Mouse (Mus musculus): ENCODE measurements at regions not wholly inside any gene's neighbourhood (a gene's known extent, or its start where the extent isn't known, plus 50 kb on each side); places are given as distances from the start of the nearest gene placed in this dataset.

DNA sequence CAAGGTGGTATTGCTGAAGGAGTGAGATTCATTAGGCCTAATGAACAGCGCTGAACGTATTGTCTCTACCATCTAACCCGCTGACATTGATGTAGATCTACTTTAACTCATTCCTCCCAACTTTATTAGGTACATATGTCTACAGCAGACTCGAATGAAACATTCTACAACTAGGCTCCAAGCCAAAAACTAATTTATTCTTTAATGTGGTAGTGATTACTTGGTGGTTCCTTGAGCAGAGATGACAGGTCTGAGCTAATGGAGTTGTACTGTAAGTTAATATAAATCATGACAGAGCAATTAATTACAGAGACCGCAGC lies 271.2 kb downstream of the Etnk1 start:
- ATAC-seq (ENCODE audit: insufficient read depth, low read depth) (no peak), DNase-seq (ENCODE audit: low spot score) (no peak)
- Histone ChIP-seq H3K36me3 (replicated peaks; ENCODE audit: control insufficient read depth, insufficient read depth, low read length) (no peaks in the 10 kb centered on the region), H3K4me2 (ENCODE audit: low read depth, low read length) (no peak overlapping the region), H3K4me3 (ENCODE audit: low read depth, low read length) (no peak overlapping the region), H3K27ac (ENCODE audit: low read depth) (no peak overlapping the region), H3K4me1 (ENCODE audit: control insufficient read depth, insufficient read depth) (no peaks in the 10 kb centered on the region), H3K27me3 (ENCODE audit: control insufficient read depth, insufficient read depth, low read length) (no peaks in the 10 kb centered on the region), H3K9ac (replicated peaks; ENCODE audit: low read depth, low read length) (no peak overlapping the region), H3K9me3 (replicated peaks; ENCODE audit: control insufficient read depth, low read length) (no peaks in the 10 kb centered on the region)
- no peak for TF ChIP-seq CTCF (IDR thresholded peaks at IDR 0.05; ENCODE audit: low read depth)
- TF ChIP-seq EP300 (IDR thresholded peaks at IDR 0.05; ENCODE audit: low read depth): no peak
- 80% methylated on average over 5 of the region's 5 CpGs for WGBS

DNA sequence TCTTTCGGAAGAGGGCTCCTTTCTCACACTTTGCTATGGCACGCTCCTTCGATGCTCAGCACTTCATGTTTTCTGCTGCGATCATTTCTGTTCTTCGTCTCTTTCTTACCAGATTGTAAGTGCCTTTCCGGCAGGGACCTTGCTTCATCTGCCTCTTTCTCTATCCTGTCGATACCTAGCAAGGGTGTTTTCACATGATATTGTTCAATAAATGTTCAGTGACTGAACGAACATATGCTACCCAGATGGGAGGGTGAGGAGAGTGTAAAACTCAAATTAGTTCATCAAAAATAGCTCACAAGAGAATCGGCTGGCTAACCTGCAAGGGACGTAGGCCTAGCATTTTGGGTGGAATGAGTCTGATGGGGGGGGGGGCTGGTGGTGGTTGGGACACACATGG lies 272.5 kb downstream of the Etnk1 start:
- Histone ChIP-seq H3K27me3 (ENCODE audit: control insufficient read depth, insufficient read depth, low read length) (no peaks in the 10 kb centered on the region), H3K4me2 (ENCODE audit: low read depth, low read length) (no peak overlapping the region), H3K9ac (replicated peaks; ENCODE audit: low read depth, low read length) (no peak overlapping the region), H3K4me1 (ENCODE audit: control insufficient read depth, insufficient read depth) (no peaks in the 10 kb centered on the region), H3K9me3 (replicated peaks; ENCODE audit: control insufficient read depth, low read length) (no peaks in the 10 kb centered on the region), H3K4me3 (ENCODE audit: low read depth, low read length) (no peak overlapping the region), H3K27ac (ENCODE audit: low read depth) (no peak overlapping the region), H3K36me3 (replicated peaks; ENCODE audit: control insufficient read depth, insufficient read depth, low read length) (no peaks in the 10 kb centered on the region)
- DNase-seq (ENCODE audit: low spot score): no peak
- 85% methylated on average over 10 of the region's 10 CpGs for WGBS
- no peak for TF ChIP-seq CTCF (IDR thresholded peaks at IDR 0.05; ENCODE audit: low read depth)
- TF ChIP-seq EP300 (IDR thresholded peaks at IDR 0.05; ENCODE audit: low read depth): no peak
- no peak for ATAC-seq (ENCODE audit: insufficient read depth, low read depth)

DNA sequence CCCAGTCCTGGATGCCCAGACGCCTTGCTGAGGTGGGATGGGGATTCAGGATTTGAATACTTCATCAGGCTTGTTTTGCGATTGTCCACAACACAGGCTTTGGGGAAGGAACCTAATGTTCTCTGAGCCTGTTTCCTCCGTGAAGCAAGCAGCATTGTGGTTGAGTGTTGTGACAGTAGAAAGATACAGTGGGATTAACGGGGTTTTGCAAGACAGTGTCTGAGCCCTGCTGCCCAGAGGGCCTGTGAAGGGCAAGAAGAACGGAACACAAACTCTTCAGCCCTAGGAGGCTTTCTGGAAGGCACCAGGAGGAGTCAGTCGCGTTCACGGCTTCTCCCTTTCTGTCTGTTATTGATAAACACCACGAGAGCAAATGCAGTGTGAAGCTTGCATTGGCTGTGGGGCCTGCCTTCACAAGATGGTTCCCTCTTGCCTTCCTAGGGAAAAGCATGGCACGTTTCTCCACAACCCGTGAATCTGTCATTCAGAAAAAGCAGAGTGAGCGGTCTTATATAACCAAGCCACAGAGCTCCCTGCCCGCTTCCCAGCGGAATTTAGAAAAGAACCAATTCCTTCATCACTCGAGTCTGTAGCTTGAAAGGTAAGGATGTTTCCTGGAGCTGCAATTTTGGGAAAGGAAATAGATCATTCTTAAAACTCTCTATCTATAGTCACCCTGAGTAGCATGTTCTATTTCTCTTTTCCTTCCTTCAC lies 273.4 kb downstream of the Etnk1 start:
- no peak overlapping the region for H3K4me3 ChIP-seq (ENCODE audit: low read depth, low read length)
- no peaks in the 10 kb centered on the region for H3K36me3 ChIP-seq (replicated peaks; ENCODE audit: control insufficient read depth, insufficient read depth, low read length)
- no peak overlapping the region for H3K9ac ChIP-seq (replicated peaks; ENCODE audit: low read depth, low read length)
- H3K9me3 ChIP-seq (replicated peaks; ENCODE audit: control insufficient read depth, low read length): no peaks in the 10 kb centered on the region
- no peak for ATAC-seq (ENCODE audit: insufficient read depth, low read depth)
- no peak for TF ChIP-seq CTCF (IDR thresholded peaks at IDR 0.05; ENCODE audit: low read depth)
- TF ChIP-seq EP300 (IDR thresholded peaks at IDR 0.05; ENCODE audit: low read depth): no peak
- no peaks in the 10 kb centered on the region for H3K4me1 ChIP-seq (ENCODE audit: control insufficient read depth, insufficient read depth)
- H3K4me2 ChIP-seq (ENCODE audit: low read depth, low read length): no peak overlapping the region
- no peak overlapping the region for H3K27ac ChIP-seq (ENCODE audit: low read depth)
- no peak for DNase-seq (ENCODE audit: low spot score)
- H3K27me3 ChIP-seq (ENCODE audit: control insufficient read depth, insufficient read depth, low read length): no peaks in the 10 kb centered on the region
- 66% methylated on average over 15 of the region's 15 CpGs for WGBS

DNA sequence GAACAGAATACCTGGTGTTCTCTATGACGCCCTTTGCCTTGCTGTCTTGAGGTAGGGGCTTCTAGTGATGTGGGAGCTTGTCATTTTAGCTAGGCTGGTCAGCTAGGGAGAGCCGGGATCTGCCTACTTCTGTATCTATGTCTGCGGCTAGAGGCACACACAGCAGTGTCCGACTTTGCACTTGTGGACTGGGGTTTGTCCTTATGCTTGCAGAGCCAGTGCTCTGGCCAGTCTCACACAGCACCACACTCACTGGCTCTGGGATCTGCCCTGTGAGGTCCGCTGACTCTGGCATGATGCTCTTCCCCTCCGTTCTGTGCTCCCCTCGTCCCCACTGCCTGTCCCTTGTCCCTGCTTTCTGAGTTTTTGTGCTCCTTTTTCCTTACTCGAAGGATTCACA lies 275.3 kb downstream of the Etnk1 start:
- TF ChIP-seq EP300 (IDR thresholded peaks at IDR 0.05; ENCODE audit: low read depth) (no peak), CTCF (IDR thresholded peaks at IDR 0.05; ENCODE audit: low read depth) (no peak)
- Histone ChIP-seq H3K9me3 (replicated peaks; ENCODE audit: control insufficient read depth, low read length) (no peaks in the 10 kb centered on the region), H3K4me3 (ENCODE audit: low read depth, low read length) (no peak overlapping the region), H3K9ac (replicated peaks; ENCODE audit: low read depth, low read length) (no peak overlapping the region), H3K27me3 (ENCODE audit: control insufficient read depth, insufficient read depth, low read length) (no peaks in the 10 kb centered on the region), H3K36me3 (replicated peaks; ENCODE audit: control insufficient read depth, insufficient read depth, low read length) (no peaks in the 10 kb centered on the region), H3K27ac (ENCODE audit: low read depth) (no peak overlapping the region), H3K4me1 (ENCODE audit: control insufficient read depth, insufficient read depth) (no peaks in the 10 kb centered on the region), H3K4me2 (ENCODE audit: low read depth, low read length) (no peak overlapping the region)
- WGBS: 75% methylated on average over 8 of the region's 8 CpGs
- ATAC-seq (ENCODE audit: insufficient read depth, low read depth) (no peak), DNase-seq (ENCODE audit: low spot score) (no peak)

DNA sequence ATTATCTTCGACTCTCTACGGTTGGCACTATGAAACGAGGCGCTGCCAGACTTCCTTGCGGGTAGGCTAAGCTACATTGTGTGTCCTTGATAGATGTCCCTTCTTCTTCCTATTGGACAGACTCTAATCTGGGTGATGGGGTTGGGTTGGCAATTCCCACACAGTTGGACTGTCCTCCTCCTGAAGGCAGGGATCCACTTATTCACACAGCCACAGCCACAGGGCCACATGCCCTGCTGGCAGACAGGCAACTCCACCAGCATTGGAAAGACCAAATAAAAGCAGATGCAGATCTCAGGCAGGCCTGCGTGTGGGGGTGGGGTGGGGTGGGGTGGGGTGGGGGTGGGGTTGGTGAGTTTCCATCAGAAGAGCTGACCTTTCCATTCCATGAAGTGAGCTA lies 276.4 kb downstream of the Etnk1 start:
- 83% methylated on average over 6 of the region's 6 CpGs for WGBS

DNA sequence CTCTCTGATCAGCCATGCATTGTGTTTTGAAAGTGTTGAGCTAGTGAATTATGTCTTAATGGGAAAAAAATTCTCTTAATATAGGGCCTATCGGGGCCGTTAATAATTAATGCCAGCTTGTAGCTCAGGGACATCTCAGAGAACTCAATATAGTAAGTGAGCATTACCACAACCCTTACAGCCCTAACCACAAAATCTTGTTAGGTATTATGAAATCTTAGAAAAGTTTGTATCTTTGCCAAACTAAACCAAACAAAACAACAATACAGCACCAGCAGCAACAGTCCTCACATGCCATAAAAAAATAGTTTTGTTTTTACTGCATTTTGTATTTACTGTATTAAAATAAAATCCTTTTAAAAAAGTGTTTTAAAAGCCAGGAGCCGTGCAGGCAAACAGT lies 277.8 kb downstream of the Etnk1 start:
- Histone ChIP-seq H3K36me3 (replicated peaks; ENCODE audit: control insufficient read depth, insufficient read depth, low read length) (no peaks in the 10 kb centered on the region), H3K27ac (ENCODE audit: low read depth) (no peak overlapping the region), H3K27me3 (ENCODE audit: control insufficient read depth, insufficient read depth, low read length) (no peaks in the 10 kb centered on the region), H3K4me3 (ENCODE audit: low read depth, low read length) (no peak overlapping the region), H3K4me2 (ENCODE audit: low read depth, low read length) (no peak overlapping the region), H3K9me3 (replicated peaks; ENCODE audit: control insufficient read depth, low read length) (no peaks in the 10 kb centered on the region), H3K4me1 (ENCODE audit: control insufficient read depth, insufficient read depth) (no peaks in the 10 kb centered on the region), H3K9ac (replicated peaks; ENCODE audit: low read depth, low read length) (no peak overlapping the region)
- TF ChIP-seq EP300 (IDR thresholded peaks at IDR 0.05; ENCODE audit: low read depth): no peak
- TF ChIP-seq CTCF (IDR thresholded peaks at IDR 0.05; ENCODE audit: low read depth): no peak
- DNase-seq (ENCODE audit: low spot score) (no peak), ATAC-seq (ENCODE audit: insufficient read depth, low read depth) (no peak)
- WGBS: 82% methylated on average over 3 of the region's 3 CpGs

More for the DNA sequence above, 276.4 kb downstream of the Etnk1 start:
- H3K4me2 ChIP-seq (ENCODE audit: low read depth, low read length): no peak overlapping the region
- H3K4me1 ChIP-seq (ENCODE audit: control insufficient read depth, insufficient read depth): no peaks in the 10 kb centered on the region
- no peak overlapping the region for H3K9ac ChIP-seq (replicated peaks; ENCODE audit: low read depth, low read length)
- H3K36me3 ChIP-seq (replicated peaks; ENCODE audit: control insufficient read depth, insufficient read depth, low read length): no peaks in the 10 kb centered on the region
- no peaks in the 10 kb centered on the region for H3K27me3 ChIP-seq (ENCODE audit: control insufficient read depth, insufficient read depth, low read length)
- no peak overlapping the region for H3K27ac ChIP-seq (ENCODE audit: low read depth)
- no peak overlapping the region for H3K4me3 ChIP-seq (ENCODE audit: low read depth, low read length)
- TF ChIP-seq EP300 (IDR thresholded peaks at IDR 0.05; ENCODE audit: low read depth): no peak
- no peak for TF ChIP-seq CTCF (IDR thresholded peaks at IDR 0.05; ENCODE audit: low read depth)
- ATAC-seq (ENCODE audit: insufficient read depth, low read depth): no peak
- no peaks in the 10 kb centered on the region for H3K9me3 ChIP-seq (replicated peaks; ENCODE audit: control insufficient read depth, low read length)
- DNase-seq (ENCODE audit: low spot score): no peak
